Mouse (Mus musculus): ENCODE results near the gene Bptf. TPM values are rescaled to one million over a fixed set of nuclear protein-coding genes. Genes with fewer than 3 reads are reported as not detected.
"Not testable (repeated sequence)": the region's sequence is repeated elsewhere in the genome, so short reads cannot be mapped to it uniquely, and the experiment has no call there.

Gene Bptf
- polyA plus RNA-seq, 1 experiment = 11.8 TPM

DNA sequence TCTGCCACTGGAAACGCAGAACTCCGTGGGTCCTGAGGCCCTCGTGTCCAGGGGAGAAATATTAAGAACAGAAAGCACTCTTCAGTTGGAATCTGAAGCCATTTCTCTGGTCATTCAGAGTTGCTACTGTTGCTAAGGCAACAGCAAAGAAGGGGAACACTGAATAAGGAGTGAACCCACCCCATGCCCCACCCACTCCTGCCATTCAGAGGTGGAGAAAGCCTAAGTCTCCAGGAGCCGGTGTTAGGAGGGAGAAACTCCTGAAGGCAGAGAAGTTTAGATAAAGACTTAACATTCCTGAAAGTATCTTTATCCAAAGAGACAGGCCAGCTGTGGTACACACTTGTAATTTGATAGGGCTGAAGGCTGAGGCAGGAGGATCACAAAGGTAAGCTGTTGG lies 112.6 kb downstream of the Bptf start:
- Histone ChIP-seq H3K27me3 (ENCODE audit: control insufficient read depth, insufficient read depth, insufficient read length) (no peaks in the 10 kb centered on the region), H3K4me3 (no peak overlapping the region), H3K79me2 (ENCODE audit: control insufficient read depth, insufficient read depth) (no peaks in the 10 kb centered on the region), H3K36me3 (ENCODE audit: control insufficient read depth, insufficient read depth) (no peaks in the 10 kb centered on the region), H3K4me2 (ENCODE audit: low read depth) (no peak overlapping the region), H3ac (ENCODE audit: control insufficient read depth, insufficient read length) (no peak overlapping the region)
- no peak for TF ChIP-seq POLR2AphosphoS2 (IDR thresholded peaks at IDR 0.05; ENCODE audit: insufficient read length, low read depth)
- no peak for TF ChIP-seq SRF (IDR thresholded peaks at IDR 0.05; ENCODE audit: control insufficient read depth, insufficient read length, low read depth)

DNA sequence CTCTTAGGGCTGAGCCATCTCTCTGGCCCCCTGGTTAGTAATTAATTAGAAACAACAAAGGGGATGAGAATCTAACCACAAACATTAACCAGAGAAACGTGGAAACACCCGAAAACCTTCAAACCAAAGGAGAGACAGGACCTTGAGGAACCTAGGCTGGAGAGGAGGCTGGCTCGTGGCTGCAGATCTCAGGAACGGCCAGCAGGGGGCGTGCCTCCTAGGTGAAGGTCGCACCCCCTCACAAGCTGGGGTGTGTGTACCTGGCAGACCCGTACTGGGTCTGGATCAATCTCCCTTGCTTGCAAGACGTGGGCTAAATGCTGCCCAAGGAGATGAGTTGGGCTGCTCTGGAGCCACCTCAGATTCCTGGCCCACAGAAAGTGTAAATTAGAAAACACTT lies 113.3 kb downstream of the Bptf start:
- no peaks in the 10 kb centered on the region for H3K27me3 ChIP-seq (ENCODE audit: control insufficient read depth, insufficient read depth, insufficient read length)
- no peak overlapping the region for H3K4me3 ChIP-seq
- no peaks in the 10 kb centered on the region for H3K79me2 ChIP-seq (ENCODE audit: control insufficient read depth, insufficient read depth)
- TF ChIP-seq SRF (IDR thresholded peaks at IDR 0.05; ENCODE audit: control insufficient read depth, insufficient read length, low read depth) (no peak), MAX (IDR thresholded peaks at IDR 0.05; ENCODE audit: low read depth) (no peak), CEBPB (IDR thresholded peaks at IDR 0.05; ENCODE audit: insufficient read depth, poor library complexity, severe bottlenecking) (no peak), POLR2AphosphoS2 (IDR thresholded peaks at IDR 0.05; ENCODE audit: insufficient read length, low read depth) (no peak), TCF3 (IDR thresholded peaks at IDR 0.05; ENCODE audit: insufficient read length, low read depth) (no peak), TCF12 (IDR thresholded peaks at IDR 0.05; ENCODE audit: insufficient read depth, poor library complexity, severe bottlenecking) (no peak), MYOG (IDR thresholded peaks at IDR 0.05; ENCODE audit: control insufficient read depth in 1 of 3, insufficient read depth in 1 of 3, insufficient read length in 2 of 3, low read depth in 2 of 3) (no peak), REST (IDR thresholded peaks at IDR 0.05; ENCODE audit: insufficient read depth, insufficient read length) (no peak), POLR2A (IDR thresholded peaks at IDR 0.05; ENCODE audit: insufficient read length, low read depth) (no peak), E2F4 (IDR thresholded peaks at IDR 0.05; ENCODE audit: insufficient read depth) (no peak)
- H3K4me2 ChIP-seq (ENCODE audit: low read depth) = no peak overlapping the region
- no peak overlapping the region for H3ac ChIP-seq (ENCODE audit: control insufficient read depth, insufficient read length)
- no peaks in the 10 kb centered on the region for H3K36me3 ChIP-seq (ENCODE audit: control insufficient read depth, insufficient read depth)

DNA sequence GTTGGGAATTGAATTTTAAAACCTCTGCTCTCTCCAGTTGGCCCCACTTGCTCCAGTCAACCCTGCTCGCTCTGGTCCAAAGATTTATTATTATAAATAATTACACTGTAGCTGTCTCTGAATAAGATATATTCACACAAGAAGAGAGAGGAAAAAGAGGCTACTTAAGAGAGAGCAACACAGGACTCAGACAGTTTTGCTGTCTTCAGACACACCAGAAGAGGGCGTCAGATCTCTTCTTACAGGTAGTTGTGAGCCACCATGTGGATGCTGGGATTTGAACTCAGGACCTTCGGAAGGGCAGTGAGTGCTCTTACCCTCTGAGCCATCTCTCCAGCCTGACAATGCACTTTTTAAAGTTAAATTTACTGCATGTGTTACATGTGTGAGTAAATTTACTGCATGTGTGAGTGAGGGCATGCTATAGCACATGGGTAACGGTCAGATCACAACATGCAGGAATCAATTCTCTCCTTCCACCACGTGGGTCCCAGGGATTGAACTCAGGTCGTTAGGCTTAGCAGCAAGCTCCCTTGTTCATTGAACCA lies 114.5 kb downstream of the Bptf start:
- no peaks in the 10 kb centered on the region for H3K27me3 ChIP-seq (ENCODE audit: control insufficient read depth, insufficient read depth, insufficient read length)
- TF ChIP-seq POLR2AphosphoS2 (IDR thresholded peaks at IDR 0.05; ENCODE audit: insufficient read length, low read depth) (no peak), MYOG (IDR thresholded peaks at IDR 0.05; ENCODE audit: control insufficient read depth in 1 of 3, insufficient read depth in 1 of 3, insufficient read length in 2 of 3, low read depth in 2 of 3) (no peak), MAX (IDR thresholded peaks at IDR 0.05; ENCODE audit: low read depth) (no peak), POLR2A (IDR thresholded peaks at IDR 0.05; ENCODE audit: insufficient read length, low read depth) (no peak), CEBPB (IDR thresholded peaks at IDR 0.05; ENCODE audit: insufficient read depth, poor library complexity, severe bottlenecking) (no peak), MYOD1 (IDR thresholded peaks at IDR 0.05; ENCODE audit: control insufficient read depth in 1 of 3, insufficient read length in 2 of 3, low read depth in 2 of 3) (no peak), E2F4 (IDR thresholded peaks at IDR 0.05; ENCODE audit: insufficient read depth) (no peak), USF1 (IDR thresholded peaks at IDR 0.05; ENCODE audit: low read depth) (no peak), SRF (IDR thresholded peaks at IDR 0.05; ENCODE audit: control insufficient read depth, insufficient read length, low read depth) (no peak), TCF3 (IDR thresholded peaks at IDR 0.05; ENCODE audit: insufficient read length, low read depth) (no peak), REST (IDR thresholded peaks at IDR 0.05; ENCODE audit: insufficient read depth, insufficient read length) (no peak), TCF12 (IDR thresholded peaks at IDR 0.05; ENCODE audit: insufficient read depth, poor library complexity, severe bottlenecking) (no peak)
- no peak overlapping the region for H3K4me3 ChIP-seq

DNA sequence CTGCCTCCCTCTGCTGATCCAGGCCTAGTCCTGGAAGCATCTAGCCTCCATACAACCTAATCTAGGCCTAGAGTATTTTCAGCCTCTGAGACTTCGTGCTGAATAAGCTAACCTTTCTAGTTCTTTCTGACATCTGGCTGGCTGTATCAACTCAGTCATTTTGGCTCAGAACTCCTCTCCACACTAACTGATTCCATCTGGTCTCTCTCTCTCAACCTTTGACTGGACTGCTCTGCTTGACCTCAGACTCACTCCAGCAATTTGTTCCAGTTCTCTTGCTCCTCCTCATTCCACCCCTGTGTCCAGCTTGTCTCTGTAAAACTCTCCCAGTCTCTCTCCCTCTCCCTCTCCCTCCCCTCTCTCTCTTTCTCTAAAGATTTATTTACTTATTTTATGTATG lies 115.0 kb downstream of the Bptf start:
- Histone ChIP-seq H3K79me2 (ENCODE audit: control insufficient read depth, insufficient read depth) (no peaks in the 10 kb centered on the region), H3ac (ENCODE audit: control insufficient read depth, insufficient read length) (no peak overlapping the region), H3K27me3 (ENCODE audit: control insufficient read depth, insufficient read depth, insufficient read length) (no peaks in the 10 kb centered on the region), H3K36me3 (ENCODE audit: control insufficient read depth, insufficient read depth) (no peaks in the 10 kb centered on the region), H3K4me3 (no peak overlapping the region), H3K4me2 (ENCODE audit: low read depth) (no peak overlapping the region)
- TF ChIP-seq TCF3 (IDR thresholded peaks at IDR 0.05; ENCODE audit: insufficient read length, low read depth) (no peak), MYOD1 (IDR thresholded peaks at IDR 0.05; ENCODE audit: control insufficient read depth in 1 of 3, insufficient read length in 2 of 3, low read depth in 2 of 3) (no peak), E2F4 (IDR thresholded peaks at IDR 0.05; ENCODE audit: insufficient read depth) (no peak), MAX (IDR thresholded peaks at IDR 0.05; ENCODE audit: low read depth) (no peak), TCF12 (IDR thresholded peaks at IDR 0.05; ENCODE audit: insufficient read depth, poor library complexity, severe bottlenecking) (no peak), MYOG (IDR thresholded peaks at IDR 0.05; ENCODE audit: control insufficient read depth in 1 of 3, insufficient read depth in 1 of 3, insufficient read length in 2 of 3, low read depth in 2 of 3) (no peak), USF1 (IDR thresholded peaks at IDR 0.05; ENCODE audit: low read depth) (no peak), POLR2AphosphoS2 (IDR thresholded peaks at IDR 0.05; ENCODE audit: insufficient read length, low read depth) (no peak), POLR2A (IDR thresholded peaks at IDR 0.05; ENCODE audit: insufficient read length, low read depth) (no peak), SRF (IDR thresholded peaks at IDR 0.05; ENCODE audit: control insufficient read depth, insufficient read length, low read depth) (no peak), CEBPB (IDR thresholded peaks at IDR 0.05; ENCODE audit: insufficient read depth, poor library complexity, severe bottlenecking) (no peak), REST (IDR thresholded peaks at IDR 0.05; ENCODE audit: insufficient read depth, insufficient read length) (no peak)

More for the DNA sequence above, 114.5 kb downstream of the Bptf start:
- no peak overlapping the region for H3K4me2 ChIP-seq (ENCODE audit: low read depth)
- H3ac ChIP-seq (ENCODE audit: control insufficient read depth, insufficient read length) = no peak overlapping the region
- H3K79me2 ChIP-seq (ENCODE audit: control insufficient read depth, insufficient read depth) = no peaks in the 10 kb centered on the region
- no peaks in the 10 kb centered on the region for H3K36me3 ChIP-seq (ENCODE audit: control insufficient read depth, insufficient read depth)

DNA sequence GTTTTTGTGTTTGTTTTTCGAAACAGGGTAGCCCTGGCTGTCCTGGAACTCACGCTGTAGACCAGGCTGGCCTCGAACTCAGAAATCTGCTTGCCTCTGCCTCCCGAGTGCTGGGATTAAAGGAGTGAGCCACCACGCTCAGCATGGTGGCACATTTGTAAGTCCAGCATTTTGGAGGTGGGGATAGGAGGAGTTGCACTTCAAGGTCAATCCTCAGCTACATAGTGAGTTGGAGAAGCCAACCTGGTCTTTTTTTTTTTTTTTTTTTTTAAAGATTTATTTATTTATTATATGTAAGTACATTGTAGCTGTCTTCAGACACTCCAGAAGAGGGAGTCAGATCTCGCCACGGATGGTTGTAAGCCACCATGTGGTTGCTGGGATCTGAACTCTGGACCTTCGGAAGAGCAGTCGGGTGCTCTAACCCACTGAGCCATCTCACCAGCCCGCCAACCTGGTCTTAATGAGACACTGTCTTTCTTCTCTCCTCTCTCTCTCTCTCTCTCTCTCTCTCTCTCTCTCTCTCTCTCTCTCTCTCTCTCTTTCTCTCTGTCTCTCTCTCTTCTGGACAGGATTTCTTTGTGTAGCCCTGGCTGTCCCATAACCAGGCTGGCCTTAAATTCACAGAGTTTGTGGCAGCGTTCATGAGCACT lies 116.3 kb downstream of the Bptf start:
- H3K36me3 ChIP-seq (ENCODE audit: control insufficient read depth, insufficient read depth); H3K27me3 ChIP-seq (ENCODE audit: control insufficient read depth, insufficient read depth, insufficient read length); H3ac ChIP-seq (ENCODE audit: control insufficient read depth, insufficient read length); H3K79me2 ChIP-seq (ENCODE audit: control insufficient read depth, insufficient read depth); H3K4me2 ChIP-seq (ENCODE audit: low read depth); H3K4me3 ChIP-seq: not testable (repeated sequence)

All from myocyte (in vitro differentiated cells).